Mouse (Mus musculus) adrenal gland, adult (tissue): ENCODE measurements around the gene Tdrd7.
A peak's percentile ranks its signal among the peaks of the same experiment; 100 is the strongest.

ENCODE experiments used
- DNase-seq, 2 experiments: peaks; one replicate each; pipeline ENCODE4 v3.0.0; 2022 to 2023; ENCODE audit warnings: low spot score in 1 of 2; ENCODE audit not compliant: inconsistent age in 2 of 2

Gene Tdrd7

GRCm38 (mm10) chr4:45964771-45965439, at the start of gene Tdrd7:
Tdrd7 (plus strand) TSS chr4:45965334.
- DNase-seq, result peak; percentile 23 to 66

- peak; percentile 57 to 83 for DNase-seq
These were observed 48.0 kb upstream of the Tdrd7 start for GRCm38 (mm10) chr4:45917091-45917490.

DNA sequence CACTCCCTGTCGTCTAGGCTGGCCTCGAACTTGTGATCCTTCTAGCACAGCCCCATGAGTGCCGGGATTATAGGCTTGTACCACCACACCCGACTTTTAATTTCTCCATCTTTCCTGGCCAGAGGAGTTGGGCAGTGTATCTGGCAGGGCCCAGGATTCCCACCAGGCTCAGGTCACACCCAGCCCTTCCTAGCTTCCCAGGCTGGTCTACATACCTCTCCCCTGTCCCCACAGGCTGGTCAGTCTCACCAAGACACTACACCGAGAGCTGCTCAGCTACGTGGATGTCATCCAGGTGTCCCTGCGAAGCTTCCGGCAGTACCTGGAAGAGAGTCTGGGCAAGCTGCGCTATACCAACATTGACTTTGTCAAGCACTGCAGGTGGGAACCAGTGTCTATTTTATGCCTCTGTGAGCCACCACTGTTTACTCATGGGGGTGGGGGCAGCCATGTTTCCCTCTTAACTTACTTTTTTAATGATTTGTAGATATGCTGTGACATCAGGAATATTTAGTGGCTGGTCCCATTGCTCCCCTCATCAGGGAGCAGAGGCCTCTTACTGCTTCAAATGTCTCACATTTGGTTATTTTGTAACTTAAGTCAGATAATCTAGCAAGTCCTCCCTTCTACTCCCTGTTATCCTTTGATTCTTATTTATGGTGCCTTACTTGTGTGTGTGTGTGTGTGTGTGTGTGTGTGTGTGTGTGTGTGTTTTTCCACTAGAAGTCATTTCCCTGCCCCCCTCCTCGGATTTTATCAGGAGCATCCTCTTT, 43.3 kb upstream of the Tdrd7 start:
- no peak for DNase-seq

DNA sequence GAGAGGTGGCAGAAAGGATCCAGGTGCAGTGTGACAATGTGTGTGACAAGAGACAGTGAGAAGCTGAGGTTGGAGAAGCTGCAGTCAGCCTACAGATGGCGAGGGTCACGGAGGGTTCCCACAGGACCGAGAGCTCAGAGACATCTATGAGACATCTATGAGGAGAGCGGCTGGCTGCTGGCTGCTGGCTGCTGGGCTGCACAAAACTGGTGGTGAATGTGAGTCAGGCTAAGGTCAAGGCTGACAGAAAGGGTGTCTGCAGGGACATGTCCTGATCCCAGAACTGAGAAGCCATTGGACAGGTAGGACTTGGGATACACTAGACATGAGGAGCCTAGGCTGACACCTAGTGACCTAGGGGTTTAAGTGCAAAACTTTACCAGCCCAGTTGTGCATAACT, 41.1 kb upstream of the Tdrd7 start:
- peak; percentile 68 to 72 for DNase-seq

GRCm38 (mm10) chr4:45928561-45928960, 36.6 kb upstream of the Tdrd7 start:
- peak; percentile 58 to 82 for DNase-seq

- peak in 1 of 2 experiments; percentile 76 for DNase-seq
These were observed 23.5 kb upstream of the Tdrd7 start for GRCm38 (mm10) chr4:45941628-45942044.

DNA sequence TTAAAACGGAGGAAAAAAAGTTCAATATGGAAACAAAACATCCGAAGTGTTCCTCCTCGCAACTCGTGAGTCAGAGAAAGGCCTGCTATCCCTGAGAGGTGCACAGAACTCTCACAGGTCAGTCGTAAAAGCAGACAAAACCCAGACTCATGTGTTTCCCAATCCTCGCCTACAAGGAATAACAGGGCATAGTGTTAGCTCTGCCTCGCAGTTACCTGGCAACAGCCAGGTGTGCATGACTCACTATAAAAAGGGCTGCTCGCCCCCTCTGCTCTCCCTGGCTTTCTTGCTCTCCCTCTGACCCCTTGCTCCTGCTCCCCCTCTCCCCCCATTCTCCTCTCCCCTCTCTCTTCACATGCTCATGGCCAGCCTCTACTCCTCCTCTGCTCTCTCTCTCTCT, 17.4 kb upstream of the Tdrd7 start:
- no peak for DNase-seq

DNA sequence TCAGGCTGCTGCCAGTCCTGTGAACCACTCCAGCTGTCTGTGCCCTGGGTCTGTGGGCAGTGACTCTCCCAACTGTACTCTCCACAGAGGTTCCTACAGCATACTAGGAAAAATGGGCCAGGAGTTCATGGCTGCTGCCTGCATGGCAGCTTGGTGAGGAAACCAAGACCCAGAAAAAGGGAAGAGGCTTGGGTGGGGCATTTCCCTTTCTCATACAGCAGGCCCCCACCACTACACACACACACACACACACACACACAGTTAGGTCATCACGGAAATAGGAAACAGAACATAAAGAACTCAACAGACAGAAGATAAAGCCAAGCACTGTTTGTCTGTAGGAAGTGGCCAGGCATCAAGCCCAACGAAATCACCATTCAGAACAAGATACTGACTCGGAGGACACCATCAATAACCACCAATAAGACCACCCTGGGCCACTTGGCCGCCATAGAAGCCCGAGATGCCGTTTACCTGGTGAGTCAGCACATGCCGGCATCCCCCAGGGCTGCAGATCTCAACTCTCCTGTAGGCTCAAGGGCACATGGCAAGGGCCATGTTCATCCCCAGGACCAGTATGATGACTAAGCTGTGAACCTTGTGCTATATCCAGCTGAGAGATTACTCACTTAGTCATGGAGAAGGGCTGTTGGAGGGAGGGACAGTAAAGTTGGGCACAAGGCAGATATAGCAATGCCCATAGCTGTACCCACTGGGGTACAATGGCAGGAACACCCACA, 15.9 kb upstream of the Tdrd7 start:
- DNase-seq, result peak; percentile 70 to 83

DNA sequence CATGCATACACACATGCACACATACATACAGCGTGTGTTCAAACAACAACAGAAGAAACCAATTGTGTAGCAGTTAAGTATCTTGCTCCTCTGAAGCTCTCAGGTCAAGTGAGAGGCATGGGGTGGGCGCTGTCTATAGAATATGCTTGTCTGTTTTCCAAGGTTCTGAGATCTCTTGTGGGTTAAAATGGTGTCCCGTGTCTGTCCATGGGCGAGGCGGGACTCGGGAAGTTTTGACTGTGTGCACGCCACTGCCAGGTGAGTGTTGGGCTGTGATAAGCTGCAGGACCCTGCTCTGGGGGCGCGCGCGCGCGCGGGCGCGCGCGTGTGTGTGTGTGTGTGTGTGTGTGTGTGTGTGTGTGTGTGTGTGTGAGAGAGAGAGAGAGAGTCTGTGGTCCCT, 13.3 kb upstream of the Tdrd7 start:
- DNase-seq, result no peak

GRCm38 (mm10) chr4:45953025-45953919, 11.9 kb upstream of the Tdrd7 start:
- no peak for DNase-seq

DNA sequence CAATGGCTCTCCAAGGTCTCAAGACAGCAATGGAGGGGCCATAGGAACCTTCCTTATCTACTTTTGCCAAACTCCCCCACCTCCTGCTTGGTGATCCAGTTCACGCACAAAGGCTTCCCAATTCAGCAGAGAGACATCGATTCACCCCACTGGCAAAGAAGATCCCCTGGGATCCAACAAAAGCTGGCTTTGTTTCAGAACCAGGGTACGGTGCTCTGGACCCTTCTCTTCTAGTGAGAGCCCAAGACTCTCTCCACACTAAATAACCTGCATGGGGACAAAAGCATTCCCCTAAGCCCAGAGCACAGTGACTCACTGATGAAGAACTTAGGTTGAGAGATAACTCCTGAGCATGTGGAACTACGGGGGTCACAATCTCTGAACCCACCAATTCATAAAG, 9.9 kb upstream of the Tdrd7 start:
- no peak for DNase-seq

DNA sequence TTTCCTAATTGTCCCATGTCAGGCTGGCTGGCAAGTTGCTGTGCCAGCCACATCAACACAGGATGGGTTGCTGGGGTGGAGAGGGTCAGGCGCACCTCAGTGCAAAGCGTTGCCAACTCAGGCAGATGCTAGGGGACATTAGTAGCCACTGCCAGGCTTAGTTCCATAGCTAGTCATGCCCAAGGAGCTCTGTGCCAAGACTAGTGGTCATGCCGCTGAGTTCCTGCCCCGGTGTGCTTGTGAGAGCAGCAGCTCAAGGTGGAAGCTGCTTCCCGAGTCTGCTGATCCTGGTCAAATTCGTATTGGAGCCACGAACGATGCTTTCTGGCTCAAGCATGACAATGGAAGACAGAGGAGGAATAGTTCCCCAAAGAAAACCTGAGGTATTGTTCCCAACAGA, 9.0 kb upstream of the Tdrd7 start:
- DNase-seq, result no peak

- no peak for DNase-seq
These were observed 8.4 kb upstream of the Tdrd7 start for GRCm38 (mm10) chr4:45956706-45957105.

GRCm38 (mm10) chr4:45965737-45966447, 758 bp downstream of the Tdrd7 start:
- peak in 1 of 2 experiments; percentile 41 for DNase-seq

DNA sequence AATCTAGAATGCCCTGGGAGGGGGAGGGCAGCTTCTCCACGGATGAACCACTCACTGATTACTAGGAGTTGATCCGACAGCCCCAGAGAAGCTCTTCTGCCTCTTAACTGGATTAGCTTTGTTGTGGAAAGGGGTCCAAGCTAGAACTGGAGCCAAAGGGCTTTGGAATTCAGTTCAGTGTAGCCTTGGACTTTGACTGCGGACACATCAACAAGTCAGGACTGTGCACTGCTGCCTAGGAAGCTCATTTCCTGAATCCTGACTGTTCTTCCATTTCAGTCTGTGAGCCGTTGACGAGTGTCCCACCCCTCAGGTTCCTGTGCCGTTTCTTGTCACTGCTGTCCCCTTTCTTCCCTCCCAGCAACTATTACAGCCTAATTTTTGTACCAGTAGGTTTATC, 1.6 kb downstream of the Tdrd7 start:
- peak in 1 of 2 experiments; percentile 47 for DNase-seq

DNA sequence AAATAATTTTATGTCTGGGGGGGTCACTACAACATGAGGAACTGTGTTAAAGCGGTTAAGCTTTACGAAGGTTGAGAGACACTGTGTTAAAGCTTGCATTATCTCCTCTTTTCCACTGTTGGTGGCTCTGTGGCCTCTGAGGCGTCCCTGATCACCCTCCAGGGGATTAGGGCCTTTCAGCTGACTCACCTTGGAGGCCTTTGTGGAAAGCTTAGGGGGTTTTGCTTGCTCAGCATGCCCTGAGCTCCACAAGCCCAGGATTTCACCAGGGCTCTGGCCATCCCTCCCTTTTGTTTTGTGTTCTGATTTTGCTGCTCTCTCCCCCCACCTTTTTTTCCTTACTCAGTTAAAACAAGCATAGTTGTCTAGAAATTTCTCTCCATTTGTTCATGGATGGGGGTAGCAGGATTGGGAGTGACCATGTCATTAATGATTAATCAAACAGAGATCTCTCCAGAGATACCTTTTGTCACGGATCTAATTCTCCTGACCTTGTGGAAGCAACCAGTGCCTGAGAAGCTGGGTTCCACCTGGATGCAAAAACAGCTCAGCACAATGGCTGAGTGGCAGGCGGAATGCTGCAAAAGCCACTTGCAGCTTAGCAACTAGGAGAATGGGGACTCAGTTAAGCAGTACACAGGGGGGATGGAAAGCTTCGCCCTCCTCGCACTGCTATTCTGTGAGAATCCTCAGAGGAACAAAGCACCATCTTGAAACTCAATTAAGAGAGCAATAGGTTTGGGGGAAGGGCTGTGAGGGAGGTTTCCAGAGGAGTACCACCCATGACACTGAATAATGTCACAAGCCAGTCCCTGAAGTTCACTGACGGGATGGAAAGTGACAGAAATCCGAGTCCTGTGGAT, 2.6 kb downstream of the Tdrd7 start:
- no peak for DNase-seq

GRCm38 (mm10) chr4:45969051-45969450, 3.9 kb downstream of the Tdrd7 start:
- DNase-seq, result no peak

GRCm38 (mm10) chr4:45970048-45970560, 5.0 kb downstream of the Tdrd7 start:
- DNase-seq, result no peak
